Mouse (Mus musculus) ZHBTc4 (cell line): ENCODE measurements around the gene Grifin.
A peak's percentile ranks its signal among the peaks of the same experiment; 100 is the strongest.

ENCODE experiments used
- DNase-seq: peaks from one replicate; pipeline ENCODE4 v3.0.0-alpha.2; 2011; ENCODE audit warnings: low read depth, low spot score

Gene Grifin

DNA sequence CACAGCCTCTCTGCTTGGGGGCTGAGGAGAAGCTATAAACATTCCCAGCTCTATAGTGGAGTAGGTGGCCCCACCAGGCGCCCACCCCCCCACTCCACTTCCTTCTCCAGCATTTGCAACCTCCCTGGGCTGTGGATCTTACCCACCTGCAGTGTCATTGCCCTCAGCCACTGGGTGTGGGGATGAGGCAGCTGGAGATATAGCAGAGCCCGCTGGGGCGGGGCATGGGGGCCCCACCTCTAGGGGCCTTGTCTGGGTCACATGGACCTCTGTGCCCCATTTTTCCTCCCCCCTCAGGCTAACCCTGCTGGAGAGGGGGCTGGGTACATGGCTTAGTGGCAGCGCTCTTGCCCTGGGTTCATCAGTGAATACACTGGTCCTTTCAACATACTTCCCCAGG lies at the start of gene Grifin:
Grifin (minus strand) TSS at position 176 of the 400 bp plus-strand sequence.
- DNase-seq: no peak

DNA sequence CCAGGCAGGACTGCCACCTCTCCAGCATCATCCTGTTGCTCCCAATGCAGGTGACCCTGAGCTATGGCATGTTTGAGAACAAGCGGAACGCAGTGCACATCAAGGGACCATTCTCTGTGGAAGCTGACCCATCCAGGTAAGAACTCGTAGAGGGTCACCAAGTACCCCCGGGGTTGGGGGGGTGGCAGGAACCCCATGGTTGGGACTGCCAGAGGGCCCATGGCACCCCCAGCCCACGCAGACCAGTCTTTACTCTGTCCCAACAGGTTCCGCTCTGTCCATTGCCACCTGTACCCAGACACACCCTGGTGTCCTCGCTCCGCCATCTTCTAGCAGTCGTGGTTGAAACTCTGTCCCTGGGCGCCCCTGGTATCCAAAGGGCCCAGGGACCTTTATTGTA lies 49.3 kb upstream of the Grifin start:
- no peak for DNase-seq

DNA sequence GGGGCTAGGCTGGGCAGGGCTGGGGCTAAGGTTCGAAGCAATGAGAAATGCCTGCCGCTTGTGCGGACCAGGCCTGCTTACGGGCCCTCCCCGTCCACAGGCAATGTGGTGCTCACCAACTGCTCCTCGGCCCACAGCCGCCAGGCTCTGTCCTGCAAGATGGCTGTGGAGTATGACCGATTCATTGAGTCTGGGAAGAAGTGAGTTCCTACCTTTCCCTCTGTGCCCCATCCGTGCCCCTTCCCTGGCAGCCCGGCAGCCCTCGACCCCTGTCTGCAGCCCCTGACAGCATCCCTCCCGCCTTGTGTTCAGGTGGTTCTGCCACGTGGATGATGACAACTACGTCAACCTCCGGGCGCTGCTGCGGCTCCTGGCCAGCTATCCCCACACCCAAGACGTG lies 47.3 kb upstream of the Grifin start:
- no peak for DNase-seq

DNA sequence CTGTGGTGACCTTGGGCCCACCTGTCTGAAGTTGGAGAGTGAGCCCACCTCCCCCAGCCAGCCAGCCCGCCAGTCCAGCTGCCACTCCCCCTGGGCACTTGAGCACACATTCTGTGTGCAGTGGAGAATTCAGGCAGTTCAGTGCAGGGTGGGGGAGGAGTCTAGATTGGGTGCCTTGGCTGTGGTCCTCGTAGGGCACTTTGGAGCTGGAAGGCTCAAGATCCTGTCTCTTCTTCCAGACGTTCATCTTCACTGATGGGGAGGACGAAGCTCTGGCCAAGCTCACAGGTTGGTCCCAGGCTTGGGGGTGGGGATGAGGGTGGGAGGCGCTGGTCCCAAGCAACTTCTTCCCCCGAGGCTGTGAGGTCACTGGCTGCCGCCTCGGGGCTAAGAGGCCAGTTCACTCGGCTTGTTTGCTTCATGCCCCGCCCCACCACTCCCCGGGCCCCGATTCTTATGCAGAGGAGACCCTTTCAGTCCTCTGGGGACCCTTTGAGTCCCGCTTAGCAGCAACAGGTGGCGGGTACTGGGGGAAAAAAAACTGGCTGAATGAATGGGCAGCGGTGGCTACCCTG lies 46.8 kb upstream of the Grifin start:
- peak; percentile 79 for DNase-seq

DNA sequence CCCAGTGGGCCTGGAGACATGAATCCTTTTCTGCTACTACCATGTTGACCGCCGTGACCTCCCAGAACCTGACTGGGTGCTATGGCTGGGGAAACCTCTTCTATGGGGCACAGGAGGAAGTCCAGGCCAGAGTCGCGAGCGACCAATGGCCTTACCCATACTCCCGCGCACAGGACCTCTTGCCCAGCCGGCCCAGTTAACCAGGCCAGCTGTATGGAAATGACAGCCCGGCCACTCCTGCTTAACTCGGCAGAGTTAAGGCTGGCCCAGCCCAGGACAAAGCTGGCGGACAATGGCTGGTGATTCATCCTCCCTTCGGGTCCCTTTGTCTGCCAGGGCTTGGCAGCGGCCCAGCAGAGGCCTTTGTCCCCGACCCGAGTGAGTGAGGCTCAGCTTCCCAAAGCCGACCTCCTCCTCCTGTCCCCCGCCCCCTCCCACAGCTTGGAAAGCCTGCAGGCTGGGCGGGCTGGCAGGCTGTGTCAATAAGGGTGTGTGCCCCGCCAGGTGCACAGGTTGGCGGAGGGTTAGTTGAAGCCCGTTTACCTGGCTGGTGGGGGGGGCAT lies 46.2 kb upstream of the Grifin start:
- DNase-seq: peak; percentile 69

DNA sequence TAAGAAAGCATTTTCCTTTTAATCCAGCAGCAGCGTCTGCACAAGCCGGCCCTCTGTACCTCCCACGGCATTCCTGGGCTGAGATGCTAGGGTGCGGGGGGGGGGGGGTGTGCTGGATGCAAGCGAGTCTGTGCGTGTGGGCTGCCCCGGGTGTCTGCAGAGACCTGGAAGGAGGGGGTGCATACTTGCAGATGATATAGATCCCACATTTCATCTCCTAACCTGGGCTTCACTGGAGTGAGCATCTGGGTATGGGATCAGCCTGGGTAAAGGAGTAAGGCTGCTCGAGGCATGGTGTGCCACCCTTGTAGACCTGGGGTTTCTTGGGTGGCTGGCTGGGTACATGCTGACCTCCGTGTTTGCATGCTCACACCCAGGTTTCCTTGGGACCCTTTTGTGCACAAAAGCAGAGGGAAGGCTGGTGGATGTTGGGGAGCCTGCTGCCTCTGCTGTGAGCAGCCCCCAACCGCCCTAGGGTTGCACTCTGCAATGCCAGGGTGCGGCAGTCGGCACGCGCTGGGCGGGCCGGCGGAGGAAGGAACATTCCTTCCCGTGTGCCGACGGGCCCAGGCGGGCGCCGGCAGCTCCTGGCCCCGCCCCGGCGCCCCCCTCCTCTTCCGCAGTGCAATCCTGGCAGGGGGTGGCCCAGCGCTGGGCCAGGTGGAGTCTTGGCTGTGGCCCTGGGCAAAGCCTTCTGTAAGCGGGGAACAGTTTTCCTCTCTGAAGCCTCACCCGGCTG lies 45.6 kb upstream of the Grifin start:
- DNase-seq: peak; percentile 55

DNA sequence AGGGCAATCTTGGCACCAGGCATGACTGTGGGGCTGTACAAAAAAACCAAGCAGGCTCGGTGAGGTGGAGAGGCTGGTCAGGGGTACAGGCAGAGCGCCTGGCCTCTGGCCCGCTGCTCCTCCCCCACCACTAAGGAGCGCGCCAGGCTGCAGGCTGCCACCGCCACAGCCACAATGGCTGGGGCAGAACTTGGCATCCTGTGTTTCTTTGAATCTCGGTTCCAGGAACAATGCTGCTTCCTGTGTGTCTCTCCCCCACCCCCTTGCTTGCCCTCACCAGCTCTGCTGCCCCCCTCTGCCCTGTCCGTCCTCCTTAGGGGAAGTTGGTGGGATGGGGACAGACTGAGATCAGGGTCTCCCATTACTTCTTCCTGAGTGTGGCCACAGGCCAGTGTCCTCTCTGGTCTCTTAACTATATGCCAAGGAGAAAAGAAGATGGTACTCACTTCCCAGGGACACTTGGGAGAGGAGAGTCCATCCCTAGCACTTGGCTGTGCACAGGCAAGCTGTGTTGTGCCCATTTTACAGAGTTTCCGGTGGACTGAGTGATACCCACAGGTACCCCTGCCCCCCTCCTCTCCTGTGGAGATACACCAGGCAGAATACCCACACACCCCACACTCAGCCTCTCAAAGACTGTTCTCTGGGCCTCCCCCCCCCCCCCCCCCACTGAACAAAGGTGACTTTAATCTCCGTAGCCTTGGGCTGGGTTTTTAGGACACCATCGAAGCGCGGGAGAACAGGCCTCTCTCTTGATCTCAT lies 44.8 kb upstream of the Grifin start:
- no peak for DNase-seq

DNA sequence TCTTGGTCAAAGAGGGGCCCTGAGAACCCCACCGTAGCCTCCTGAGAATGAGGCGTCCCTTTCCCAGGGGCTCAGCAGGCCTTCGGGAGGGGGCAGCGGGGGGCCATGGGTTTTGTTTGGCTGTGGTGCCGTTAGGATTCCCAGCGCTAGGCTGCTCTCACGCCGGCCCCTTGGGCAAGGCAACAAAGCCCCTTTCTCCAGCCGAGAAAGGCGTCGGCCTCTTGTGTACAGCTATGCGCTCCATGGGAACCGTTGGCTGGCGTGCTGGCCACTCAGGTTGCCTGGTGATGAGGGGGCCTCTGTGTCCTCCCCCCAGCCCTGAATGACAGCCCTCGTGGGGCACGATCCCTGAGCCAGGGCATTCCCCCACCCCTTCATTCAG lies 43.8 kb upstream of the Grifin start:
- DNase-seq: no peak

DNA sequence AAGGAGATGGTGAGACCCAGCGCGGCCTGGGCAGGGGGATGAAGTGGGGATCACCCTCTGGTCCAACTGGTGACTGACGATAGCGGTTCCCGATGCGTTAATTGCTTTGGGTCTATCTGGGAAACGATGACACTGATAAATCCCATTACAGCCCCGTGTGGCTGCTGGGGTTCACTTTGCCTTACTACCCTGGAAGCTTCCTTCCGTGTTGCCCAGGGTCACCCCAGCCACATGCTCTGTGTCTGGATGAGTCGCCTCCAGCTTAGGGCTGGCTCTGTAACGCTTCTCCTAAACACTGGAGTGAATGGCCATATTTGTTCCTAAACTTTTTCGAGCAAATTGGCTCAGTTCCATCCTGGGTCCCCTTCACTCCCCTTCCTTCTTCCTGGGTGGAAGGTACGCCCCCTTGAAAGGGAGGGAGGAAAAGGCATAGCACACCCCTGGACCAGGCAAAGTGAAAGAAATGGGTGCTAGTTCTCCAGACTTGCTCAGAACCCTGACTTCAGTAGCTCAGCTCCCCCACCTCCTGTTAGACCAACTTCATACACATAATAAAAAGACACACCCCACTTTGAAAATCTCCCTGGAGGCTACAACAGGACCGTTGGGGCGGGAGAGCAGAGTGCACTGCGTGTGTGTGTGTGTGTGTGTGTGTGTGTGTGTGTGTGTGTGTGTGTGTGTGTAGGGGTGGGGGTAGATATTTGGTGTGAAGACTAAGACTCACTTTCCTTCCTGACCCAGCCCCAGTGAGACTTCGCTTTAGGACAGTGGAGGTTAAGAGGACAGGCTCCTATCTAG lies 43.2 kb upstream of the Grifin start:
- DNase-seq: no peak

DNA sequence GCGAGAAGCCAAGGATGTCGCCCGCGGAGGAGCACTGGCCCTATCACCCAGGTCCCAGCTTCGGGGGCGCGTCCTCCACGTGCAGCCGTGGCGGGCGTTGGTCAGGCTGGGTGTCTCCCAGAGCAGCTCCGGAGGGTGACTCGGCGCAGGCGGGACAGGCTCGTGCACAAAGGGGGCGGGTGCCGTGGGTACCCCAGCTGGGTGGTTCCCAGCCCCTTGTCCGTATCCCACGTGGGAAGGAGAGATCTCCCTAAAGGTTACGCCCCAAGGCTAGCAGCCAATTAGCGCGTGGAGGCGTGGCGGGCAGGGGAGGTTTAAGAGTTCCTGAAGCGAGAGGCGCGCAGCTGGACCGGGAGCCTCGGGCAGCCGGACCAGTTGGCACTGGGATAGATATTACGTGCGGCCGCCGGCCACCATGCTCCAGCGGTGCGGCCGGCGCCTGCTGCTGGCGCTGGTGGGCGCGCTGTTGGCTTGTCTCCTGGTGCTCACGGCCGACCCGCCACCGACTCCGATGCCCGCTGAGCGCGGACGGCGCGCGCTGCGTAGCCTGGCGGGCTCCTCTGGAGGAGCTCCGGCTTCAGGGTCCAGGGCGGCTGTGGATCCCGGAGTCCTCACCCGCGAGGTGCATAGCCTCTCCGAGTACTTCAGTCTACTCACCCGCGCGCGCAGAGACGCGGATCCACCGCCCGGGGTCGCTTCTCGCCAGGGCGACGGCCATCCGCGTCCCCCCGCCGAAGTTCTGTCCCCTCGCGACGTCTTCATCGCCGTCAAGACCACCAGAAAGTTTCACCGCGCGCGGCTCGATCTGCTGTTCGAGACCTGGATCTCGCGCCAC lies 42.3 kb upstream of the Grifin start, which contains the start of gene Lfng:
Lfng (plus strand) TSS at position 320 of the 835 bp plus-strand sequence.
- DNase-seq: peak; percentile 93

DNA sequence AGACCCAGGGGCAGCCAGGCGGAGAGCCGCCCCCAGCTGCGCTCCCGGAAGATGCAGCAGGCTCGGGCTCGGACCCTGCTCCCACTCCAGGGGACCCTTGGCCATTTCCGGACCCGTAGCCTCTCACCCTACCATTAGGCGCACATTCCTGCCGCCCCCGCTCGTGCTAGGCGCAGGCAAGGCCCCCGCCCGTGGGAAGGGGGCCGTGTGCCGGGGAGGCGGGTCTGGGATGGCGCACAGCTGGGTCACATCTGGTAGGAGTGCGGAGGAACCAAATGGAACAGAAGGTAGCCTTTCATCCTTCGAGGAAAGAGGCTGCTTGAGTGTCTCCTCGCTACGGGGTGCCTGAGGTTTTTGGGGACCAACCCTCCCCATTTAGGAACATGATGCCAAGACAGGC lies 41.5 kb upstream of the Grifin start:
- no peak for DNase-seq

DNA sequence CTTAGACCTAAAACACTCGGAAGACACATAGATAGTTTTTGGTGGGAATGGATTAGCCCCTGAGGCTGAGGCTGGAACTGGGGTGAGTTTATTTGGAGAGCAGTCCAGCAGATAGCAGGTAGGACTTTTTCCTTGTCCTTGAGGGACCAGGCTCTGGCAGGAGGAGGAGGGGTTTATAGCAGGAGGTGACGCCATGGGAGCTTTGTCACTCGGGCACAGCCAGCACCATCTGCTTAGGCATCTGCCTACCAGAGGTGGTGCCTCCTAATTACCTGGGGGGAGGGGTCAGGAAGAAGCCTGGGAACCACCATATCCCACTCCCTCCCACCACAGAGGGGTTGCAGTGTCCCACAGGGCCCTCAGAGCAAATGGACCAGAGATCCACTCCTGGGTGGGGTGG lies 40.4 kb upstream of the Grifin start:
- no peak for DNase-seq

DNA sequence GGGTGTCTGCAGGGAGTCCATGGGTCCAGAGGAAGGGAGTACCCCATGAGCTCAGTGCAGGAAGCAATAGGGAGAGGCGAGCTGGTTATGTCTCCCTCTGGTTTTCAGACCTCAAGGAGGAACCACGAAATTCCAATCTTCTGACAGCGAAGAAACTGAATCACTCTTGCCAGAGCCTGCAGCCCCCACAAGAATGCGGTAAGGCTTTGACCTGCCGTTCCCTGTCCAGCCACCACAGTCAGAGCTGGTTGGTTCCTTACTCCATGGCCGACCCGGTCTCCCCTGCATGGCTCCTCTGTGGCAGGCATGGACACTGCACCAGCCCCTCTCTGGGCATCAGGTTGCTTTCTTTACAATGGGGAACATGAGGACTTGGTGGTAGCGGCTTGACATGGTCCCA lies 39.5 kb upstream of the Grifin start:
- DNase-seq: no peak

DNA sequence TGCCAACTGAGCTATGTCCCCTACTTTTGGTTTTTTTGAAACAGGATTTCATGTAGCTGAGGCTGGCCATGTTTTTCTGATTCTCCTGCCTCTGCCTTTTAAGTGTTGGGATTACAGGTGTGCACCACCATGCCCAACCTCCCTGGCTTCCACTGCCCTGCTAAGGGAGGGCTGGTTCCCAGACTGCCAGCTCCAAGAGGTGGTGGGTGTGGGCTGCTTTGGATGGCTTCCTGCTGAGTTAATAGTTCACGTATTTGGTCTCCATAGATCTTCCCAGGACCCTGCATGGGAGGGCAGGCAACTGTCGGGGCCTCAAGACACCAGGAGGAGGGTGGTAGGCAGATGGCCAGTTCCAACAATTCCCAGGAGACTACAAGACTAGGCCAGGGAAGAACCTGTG lies 37.7 kb upstream of the Grifin start:
- no peak for DNase-seq

DNA sequence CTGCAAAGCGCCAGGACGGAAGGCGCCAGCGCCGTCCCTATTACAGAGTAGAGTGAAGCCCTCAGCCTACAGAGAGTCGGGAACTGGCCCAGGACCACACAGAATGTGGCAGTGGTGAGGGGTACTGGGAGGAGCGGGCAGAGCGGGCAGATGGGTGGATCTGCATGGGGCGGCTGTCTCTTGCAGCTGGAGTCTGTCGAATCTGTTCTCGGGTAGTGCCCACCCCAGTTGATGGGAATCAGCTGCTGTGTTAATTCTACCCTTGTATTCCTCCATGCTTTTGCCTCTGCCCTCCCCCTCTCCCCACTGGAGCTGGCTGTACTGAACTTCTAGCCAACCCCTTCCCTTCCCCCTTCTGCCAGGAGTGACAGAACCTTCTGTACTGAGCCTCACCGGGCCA lies 36.8 kb upstream of the Grifin start:
- no peak for DNase-seq

DNA sequence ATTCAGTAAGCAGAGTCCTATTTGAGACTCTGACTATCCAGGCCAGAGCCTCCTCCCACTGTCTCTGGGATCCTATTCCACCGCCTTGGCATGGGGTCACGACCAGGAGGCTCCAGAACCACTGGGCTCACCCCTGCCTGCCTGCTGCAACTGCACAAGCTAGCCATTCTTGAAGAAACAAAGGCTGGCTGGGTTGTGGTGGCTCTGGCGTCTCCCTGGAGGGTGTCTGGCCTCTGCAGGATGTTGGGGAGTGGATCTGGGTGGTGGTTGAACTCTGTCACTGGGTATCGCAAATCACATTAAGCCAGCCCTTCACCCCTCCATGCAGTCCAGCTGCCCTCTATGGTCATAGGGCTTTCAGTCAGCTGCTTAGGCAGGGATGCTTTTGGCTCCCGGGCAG lies 35.1 kb upstream of the Grifin start:
- no peak for DNase-seq

DNA sequence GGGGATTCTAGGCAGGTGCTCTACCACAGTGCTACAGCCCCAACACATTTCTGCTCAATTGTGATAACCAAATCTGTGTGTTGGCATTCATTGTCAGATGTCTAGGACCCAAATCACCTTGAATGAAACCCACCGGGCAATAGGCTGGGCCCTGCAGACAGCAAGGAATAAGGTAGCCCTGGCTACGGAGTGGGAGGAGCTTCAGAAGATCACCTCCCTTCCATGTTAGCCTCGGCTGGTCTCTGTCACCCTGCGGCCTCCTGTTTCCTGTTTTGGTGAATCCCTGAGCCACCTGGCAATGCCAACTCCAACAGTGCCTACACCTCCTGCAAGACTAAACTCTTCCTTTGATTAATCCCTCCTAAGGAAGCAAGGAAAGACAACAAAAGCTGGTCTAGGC lies 32.9 kb upstream of the Grifin start:
- no peak for DNase-seq

DNA sequence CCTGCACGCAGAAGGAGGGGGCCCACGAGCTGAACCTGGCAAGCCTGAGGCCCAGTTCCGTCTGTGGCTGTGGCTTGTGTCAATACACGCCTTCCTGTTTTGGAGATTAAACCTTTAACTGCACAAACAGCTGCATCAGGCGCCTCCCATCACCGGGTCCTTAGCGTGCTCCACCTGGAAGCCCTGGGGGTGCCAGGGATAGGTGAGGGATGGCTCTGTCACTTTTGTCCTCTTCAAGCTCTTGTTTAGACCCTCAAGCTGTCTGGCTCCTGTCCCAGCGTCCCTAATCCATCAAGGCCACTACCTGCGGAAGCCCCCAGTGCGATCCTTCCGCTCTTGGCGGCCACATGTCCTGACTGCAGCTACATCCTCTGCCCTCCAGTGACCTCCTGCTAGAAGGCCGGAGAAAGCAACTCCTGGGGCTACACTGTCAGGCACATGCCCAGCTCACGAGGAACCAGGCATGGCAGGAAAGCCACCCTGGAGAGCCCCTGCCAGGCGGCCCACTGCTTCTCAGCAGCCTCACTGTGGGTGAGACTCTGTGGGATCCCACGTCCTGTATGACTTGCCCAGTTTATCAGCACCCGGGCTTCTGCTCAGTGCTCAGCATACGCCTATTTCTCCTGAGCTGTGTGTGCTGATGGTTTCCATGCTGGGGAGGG lies 32.2 kb upstream of the Grifin start:
- DNase-seq: no peak

DNA sequence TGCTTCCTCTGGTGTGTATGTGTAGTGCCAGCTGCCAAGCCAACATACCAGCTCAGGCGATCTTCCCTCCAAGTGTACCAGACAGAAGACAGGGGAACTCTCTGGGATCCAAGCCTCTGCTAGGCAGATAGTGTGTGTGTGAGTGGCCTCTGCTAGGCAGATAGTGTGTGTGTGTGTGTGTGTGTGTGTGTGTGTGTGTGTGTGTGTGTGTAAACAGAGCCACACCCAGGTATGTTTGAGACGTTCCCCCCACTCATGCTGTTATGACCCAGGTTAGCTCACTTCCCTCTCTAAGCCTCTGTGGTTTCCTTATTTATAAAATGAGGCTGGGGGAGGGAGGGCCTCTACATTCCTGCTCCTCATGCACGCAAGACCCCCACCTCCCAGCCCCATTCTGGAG lies 31.6 kb upstream of the Grifin start:
- no peak for DNase-seq

DNA sequence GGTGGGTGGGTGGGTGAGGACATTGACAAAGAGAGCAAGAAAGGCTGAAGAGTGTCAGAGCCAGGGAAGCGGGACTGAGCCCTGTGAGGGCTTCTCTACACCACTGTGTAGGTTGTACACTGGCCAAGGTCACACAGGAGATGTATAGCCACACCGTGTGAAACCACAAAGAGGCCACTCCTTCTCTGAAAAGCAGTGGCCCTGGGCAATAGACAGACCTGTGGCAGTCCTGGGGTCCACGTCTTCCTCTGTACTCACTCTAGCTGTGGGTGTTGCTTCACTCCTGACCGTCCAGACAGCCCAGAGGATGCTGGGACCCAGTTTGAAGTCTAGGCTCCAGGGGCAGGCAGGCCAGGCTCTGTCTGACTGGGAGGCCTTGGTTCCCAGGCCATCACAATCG lies 30.0 kb upstream of the Grifin start:
- no peak for DNase-seq
